Mouse (Mus musculus): ENCODE results near the gene Clca2. TPM values are rescaled to one million over a fixed set of nuclear protein-coding genes. Genes with fewer than 3 reads are reported as not detected.
A peak's percentile ranks its signal among the peaks of the same experiment; 100 is the strongest.
"Not testable (repeated sequence)": the region's sequence is repeated elsewhere in the genome, so short reads cannot be mapped to it uniquely, and the experiment has no call there.

Clca2 gene
- total RNA-seq, 1 experiment from 2014 or later: not detected

GRCm38 (mm10) chr3:145086180-145086579 is 13.1 kb downstream of the Clca2 start:
- no peak for DNase-seq

DNA sequence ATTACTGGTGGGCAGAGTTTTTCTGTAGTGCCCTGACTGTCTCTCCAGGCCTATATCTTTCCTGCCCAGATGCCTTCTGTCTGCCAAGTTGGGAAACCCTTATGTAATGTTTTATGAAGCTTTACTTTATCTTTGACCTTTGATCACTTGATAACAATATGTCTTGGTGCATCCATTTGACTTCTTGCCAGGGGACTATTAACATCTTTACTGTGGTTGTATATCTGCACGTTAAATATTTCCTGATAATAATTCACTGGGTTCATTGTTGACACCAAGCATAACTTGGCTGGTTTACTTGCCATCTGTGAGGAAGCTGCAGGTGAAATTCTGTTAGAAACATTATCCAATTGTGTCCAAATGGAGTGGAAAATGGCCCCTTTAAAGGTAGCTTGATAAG is 16.2 kb downstream of the Clca2 start:
- DNase-seq: no peak

GRCm38 (mm10) chr3:145080904-145081303 is 18.3 kb downstream of the Clca2 start:
- no peak for DNase-seq

GRCm38 (mm10) chr3:145078405-145078804 is 20.8 kb downstream of the Clca2 start:
- no peak for DNase-seq

- no peak for DNase-seq
Observed at GRCm38 (mm10) chr3:145072339-145072738, 26.9 kb downstream of the Clca2 start.

DNA sequence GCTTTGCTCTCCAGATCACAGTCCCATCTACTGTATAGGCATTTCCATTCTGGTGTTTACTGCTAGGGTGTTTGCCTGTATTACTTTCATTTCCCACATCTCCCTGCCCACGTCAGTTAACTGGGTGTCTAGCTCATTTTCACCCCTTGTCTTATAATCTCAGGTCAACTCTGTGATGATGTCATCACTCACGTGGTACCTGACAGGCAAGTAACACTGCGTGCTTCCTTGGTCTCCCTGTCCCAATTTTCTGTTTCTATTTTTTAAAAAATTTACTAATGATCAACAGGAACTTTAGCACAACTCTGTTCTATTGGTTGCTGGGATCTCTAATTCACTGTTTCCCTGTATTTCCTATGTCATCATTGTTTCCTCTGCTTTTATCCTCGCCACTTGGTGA is 30.3 kb downstream of the Clca2 start:
- no peak for DNase-seq

DNA sequence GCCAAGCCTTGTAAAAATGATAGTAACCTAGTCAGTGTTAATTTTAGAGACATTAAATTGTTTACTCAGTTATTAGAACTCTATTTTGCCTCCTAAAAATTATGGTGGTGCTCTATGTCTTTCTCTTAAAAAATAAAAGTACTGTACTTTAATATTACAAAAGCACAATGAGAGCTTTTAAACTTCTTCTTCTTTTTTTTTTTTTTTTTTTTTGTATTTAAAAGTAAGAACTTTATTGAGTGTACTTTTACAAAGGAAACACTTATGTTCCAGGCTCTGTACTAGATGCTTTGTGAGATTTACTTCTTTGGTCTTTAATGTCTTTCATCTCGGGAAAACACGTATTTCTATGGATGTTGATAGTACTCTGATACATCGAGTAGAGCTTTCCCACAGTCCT is 44.1 kb downstream of the Clca2 start:
- not testable (repeated sequence) for DNase-seq

DNA sequence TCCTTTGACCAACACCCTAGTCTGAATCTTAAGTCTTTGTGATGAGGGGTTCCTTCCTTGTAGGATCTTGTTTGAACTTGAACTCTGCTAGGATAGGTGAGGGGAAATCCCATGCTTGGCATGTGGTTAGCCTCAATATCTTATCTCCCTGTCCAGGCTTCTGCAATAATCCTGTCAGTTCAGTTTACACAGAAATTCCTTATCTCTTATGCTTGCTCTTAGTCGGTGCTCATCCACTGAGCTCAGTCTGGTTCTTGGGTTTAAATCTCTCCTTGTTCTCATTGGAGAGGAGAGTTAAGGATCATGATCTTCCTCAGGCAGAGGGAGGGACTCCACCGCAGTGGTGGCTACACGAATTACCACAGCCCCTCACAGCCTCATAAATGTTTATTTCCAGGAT is 49.4 kb downstream of the Clca2 start:
- DNase-seq: no peak

- DNase-seq: no peak
Observed at GRCm38 (mm10) chr3:145038813-145039212, 60.4 kb downstream of the Clca2 start.

DNA sequence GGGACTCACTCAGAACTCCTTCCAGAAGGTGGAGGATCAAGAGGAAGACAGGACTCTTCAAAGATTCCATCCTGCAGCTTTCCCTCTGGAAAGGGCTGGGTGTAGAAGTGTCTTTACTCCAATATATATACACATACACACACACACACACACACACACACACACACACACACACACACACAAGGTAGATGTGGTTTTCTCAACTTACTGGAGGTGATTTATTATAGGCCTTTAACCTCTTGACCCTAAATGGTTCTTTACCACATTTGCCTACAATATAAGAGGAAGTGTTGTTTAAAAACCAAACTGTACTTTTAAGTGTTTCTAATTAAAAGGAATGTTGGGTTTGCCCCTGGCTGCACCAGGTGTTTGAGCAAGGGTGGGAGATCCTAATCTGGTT is 66.6 kb downstream of the Clca2 start, which contains the start of gene Clca1:
TSS of gene Clca1 (minus strand) at position 101 of the 400 bp plus-strand sequence.
- no peak for DNase-seq

DNA sequence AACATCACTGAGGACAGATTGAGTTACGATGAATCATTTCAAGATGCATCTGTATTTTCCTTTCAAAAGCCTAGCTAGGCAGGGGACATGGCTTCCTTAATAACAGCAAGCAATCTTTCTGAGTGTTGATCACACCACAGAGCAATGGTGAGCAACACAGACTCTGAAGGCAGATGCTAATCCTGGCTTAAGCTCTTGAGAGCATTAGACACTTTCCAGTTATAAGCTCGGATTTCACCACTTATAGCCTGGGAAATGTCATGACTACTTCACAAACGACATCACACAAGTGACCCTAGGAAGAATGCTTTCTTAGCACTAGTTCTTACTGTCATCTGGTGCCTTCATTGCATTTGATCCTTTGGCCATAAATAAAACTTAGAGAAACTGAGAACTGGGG is 71.2 kb downstream of the Clca2 start:
- DNase-seq: no peak

GRCm38 (mm10) chr3:145026750-145027149 is 72.5 kb downstream of the Clca2 start:
- DNase-seq: peak; percentile 17

Other genes starting within 250 kb of the Clca2 start
- gene Clca4b, start 166.9 kb downstream of the Clca2 start, total RNA-seq (2021): not detected in 2 replicates
- not detected in 2 replicates for gene Clca4a, start 124.4 kb downstream of the Clca2 start, total RNA-seq (2021)
- gene Clca1, start 66.7 kb downstream of the Clca2 start, total RNA-seq (2021): not detected in 2 replicates
- 31.0 and 34.9 TPM in 2 replicates for gene Odf2l, start 19.1 kb upstream of the Clca2 start, total RNA-seq (2021)
- gene Col24a1, start 193.0 kb upstream of the Clca2 start, total RNA-seq (2021): 0.15 TPM in 1 of 2 replicates, not detected in the other